Comparison of ENCODE assay signal across 32 mouse cellular contexts in genomic region chr2:91388738-91389137, GRCm38 (mm10). TPM values are rescaled to one million over a fixed set of nuclear protein-coding genes. Genes with fewer than 3 reads are reported as not detected.
A peak's percentile ranks its signal among the peaks of the same experiment; 100 is the strongest.
DNase-seq lines count a peak whose midpoint lies in the region; ATAC-seq and TF ChIP-seq lines count a peak whose summit lies in the region.
"Had no signal": no experiment of that assay in that cellular context is flagged by ENCODE, and none has a peak within 500 bp of the region (broad histone marks: within the 10 kb centered on the region; RNA-seq: fewer than 3 reads in every experiment).

No protein-coding gene starts in this region.

- no peak overlapping the region for H3K4me3 ChIP-seq in liver, embryonic 11.5 days (ENCODE audit: low read depth, low read length)
- H3K4me3 ChIP-seq in liver, embryonic 14.5 days (ENCODE audit: insufficient read depth in 1 of 2, low read depth in 2 of 2, low read length in 2 of 2): no peak overlapping the region
- H3K4me3 ChIP-seq: embryonic facial prominence, embryonic 13.5 days; erythroblast, embryonic 14.5 days; forebrain, embryonic 13.5 days; heart, embryonic 12.5 days; hindbrain, embryonic 13.5 days; kidney, embryonic 15.5 days; layer of hippocampus, adult 2 months; neural tube, embryonic 13.5 days had no signal

- H3K4me1 ChIP-seq in liver, embryonic 11.5 days (replicated peaks; ENCODE audit: control insufficient read depth, insufficient read depth, low read length): peaks cover 3% of the 10 kb centered on the region
- peaks cover 17 to 31% of the 10 kb centered on the region in 2 experiments for H3K4me1 ChIP-seq in liver, embryonic 14.5 days (replicated peaks; ENCODE audit: control insufficient read depth in 2 of 2, insufficient read depth in 2 of 2, low read length in 1 of 2)
- H3K4me1 ChIP-seq: forebrain, embryonic 13.5 days had no signal

- H3K9ac ChIP-seq in liver, embryonic 11.5 days (ENCODE audit: low read depth, low read length): no peak overlapping the region
- no peak overlapping the region for H3K9ac ChIP-seq in liver, embryonic 14.5 days (replicated peaks)
- H3K9ac ChIP-seq: embryonic facial prominence, embryonic 13.5 days; forebrain, embryonic 13.5 days; heart, embryonic 12.5 days; hindbrain, embryonic 13.5 days; kidney, embryonic 15.5 days; lung, embryonic 14.5 days; neural tube, embryonic 13.5 days had no signal

- 17% methylated on average over 3 of the region's 3 CpGs for WGBS in liver, embryonic 11.5 days
- 10% methylated on average over 3 of the region's 3 CpGs for WGBS in liver, embryonic 14.5 days (ENCODE audit: insufficient replicate concordance)

- H3K27ac ChIP-seq in liver, embryonic 11.5 days (ENCODE audit: low read depth, low read length): no peak overlapping the region
- peak overlapping the region; percentile 22; the same call in 1 of the 2 replicates for H3K27ac ChIP-seq in liver, embryonic 14.5 days
- H3K27ac ChIP-seq: embryonic facial prominence, embryonic 13.5 days; forebrain, embryonic 13.5 days; hindbrain, embryonic 13.5 days; layer of hippocampus, adult 2 months; neural tube, embryonic 13.5 days had no signal

- no peaks in the 10 kb centered on the region for H3K36me3 ChIP-seq in liver, embryonic 11.5 days (ENCODE audit: control insufficient read depth, insufficient read depth, low read length)
- no peaks in the 10 kb centered on the region for H3K36me3 ChIP-seq in liver, embryonic 14.5 days (replicated peaks; ENCODE audit: control insufficient read depth, insufficient read depth, low read depth)
- H3K36me3 ChIP-seq: embryonic facial prominence, embryonic 13.5 days; heart, embryonic 12.5 days; hindbrain, embryonic 13.5 days; kidney, embryonic 15.5 days; neural tube, embryonic 13.5 days had no signal

- TF ChIP-seq CTCF in liver, embryonic 14.5 days (IDR thresholded peaks at IDR 0.05; ENCODE audit: low read depth): no peak

- no peak overlapping the region for H3K4me2 ChIP-seq in liver, embryonic 11.5 days
- H3K4me2 ChIP-seq in liver, embryonic 14.5 days (ENCODE audit: low read depth): peak overlapping the region; percentile 43
- H3K4me2 ChIP-seq: embryonic facial prominence, embryonic 13.5 days; forebrain, embryonic 13.5 days; heart, embryonic 12.5 days; hindbrain, embryonic 13.5 days; kidney, embryonic 15.5 days; lung, embryonic 14.5 days; midbrain, embryonic 11.5 days; neural tube, embryonic 13.5 days had no signal

- TF ChIP-seq EP300 in liver, embryonic 14.5 days (IDR thresholded peaks at IDR 0.05; ENCODE audit: low read depth): peak; percentile 81

- ATAC-seq in liver, embryonic 11.5 days (replicated peaks; ENCODE audit: low FRiP score): peak; percentile 53; the same call in 1 of the 2 replicates
- peak; percentile 83 for ATAC-seq in liver, embryonic 14.5 days (ENCODE audit: insufficient read depth)
- peak; percentile 81 for ATAC-seq in megakaryocyte-erythroid progenitor cell, adult 5-6 weeks (replicated peaks; ENCODE audit: low FRiP score, low TSS enrichment, poor library complexity, severe bottlenecking)
- ATAC-seq: forebrain, embryonic 13.5 days; midbrain, embryonic 16.5 days had no signal

- H3K27me3 ChIP-seq in liver, embryonic 11.5 days (replicated peaks; ENCODE audit: control insufficient read depth, insufficient read depth, low read length): no peaks in the 10 kb centered on the region
- no peaks in the 10 kb centered on the region for H3K27me3 ChIP-seq in liver, embryonic 14.5 days (ENCODE audit: control insufficient read depth, insufficient read depth, low read length)
- H3K27me3 ChIP-seq: embryonic facial prominence, embryonic 13.5 days; forebrain, embryonic 13.5 days; heart, embryonic 12.5 days; hindbrain, embryonic 13.5 days; kidney, embryonic 15.5 days; neural tube, embryonic 13.5 days had no signal

- DNase-seq in liver, embryonic 11.5 days (ENCODE audit: low spot score): no peak
- no peak for DNase-seq in liver
- peak; percentile 57 for DNase-seq in c-Kit-positive CD71-positive TER-119-positive erythroid progenitor cells, embryonic 14.5 days (ENCODE audit: low spot score)
- peak; percentile 52 to 59 (median 53) for DNase-seq in liver, embryonic 14.5 days (ENCODE audit: low read depth in 3 of 3, low spot score in 3 of 3)
- no peak for DNase-seq in left cerebral cortex, adult 11 months (ENCODE audit: low spot score)
- DNase-seq in adrenal gland, postnatal 4 days (ENCODE audit: low spot score in 2 of 2): no peak
- no peak for DNase-seq in cerebellum, adult 18-20 months
- DNase-seq: adrenal gland, postnatal 36 days; cerebellum, adult 11-12 months; cerebellum, postnatal 10 days; gastrocnemius, postnatal 14 days; heart, adult 11 months; heart, postnatal 4 days; kidney, adult 18-20 months; kidney, postnatal 36 days; left cerebral cortex, postnatal 4 days; lung, embryonic 14.5 days; lung, postnatal 14 days; right cerebral cortex, postnatal 14 days; thymus, adult 18-20 months; thymus, postnatal 36 days had no signal

- H3K9me3 ChIP-seq in liver, embryonic 11.5 days (ENCODE audit: control insufficient read depth, low read length): no peaks in the 10 kb centered on the region
- H3K9me3 ChIP-seq in liver, embryonic 14.5 days (ENCODE audit: control insufficient read depth, low read length): no peaks in the 10 kb centered on the region
- H3K9me3 ChIP-seq: embryonic facial prominence, embryonic 13.5 days; forebrain, embryonic 13.5 days; heart, embryonic 12.5 days; hindbrain, embryonic 13.5 days; kidney, embryonic 15.5 days; neural tube, embryonic 13.5 days had no signal

RNA-seq across cellular contexts. Expression of gene 1110051M20Rik, which starts 55.8 kb away (rescaled TPM):
- polyA plus RNA-seq in liver, embryonic 11.5 days (2014; fragmentation: Nextera tagmentation; extraction: Ambion mirVana): 23.7 and 24.8 TPM in 2 replicates
- polyA plus RNA-seq in liver, embryonic 14.5 days (2012; rRNA removed): 1.6 and 2.1 TPM in 2 replicates
- polyA plus RNA-seq in liver, embryonic 14.5 days (2014; fragmentation: Nextera tagmentation; extraction: Ambion mirVana): 6.6 and 7.3 TPM in 2 replicates
- total RNA-seq in megakaryocyte-erythroid progenitor cell, adult 5-6 weeks (2014; fragmentation: Nextera tagmentation): 11.1 and 12.1 TPM in 2 replicates
- 3.1 and 9.3 TPM in 2 replicates for total RNA-seq in megakaryocyte-erythroid progenitor cell, adult 5-6 weeks (2017)
- total RNA-seq in adrenal gland, postnatal 4 days (2021): 10 to 100 TPM; 24.7 to 30.2 TPM

Comparison
In these comparisons a context has a peak if more than half of its experiments do, and no peak if none do; other contexts are left out.
1. DNase-seq: peak in c-Kit-positive CD71-positive TER-119-positive erythroid progenitor cells, embryonic 14.5 days (single experiment) and liver, embryonic 14.5 days (3 of 3); none in liver, embryonic 11.5 days (single experiment), liver (single experiment), left cerebral cortex, adult 11 months (single experiment), adrenal gland, postnatal 4 days (0 of 2) and cerebellum, adult 18-20 months (0 of 2).
2. Peak in every context shown above with its lines, with median percentiles within 50 percentile points of each other: ATAC-seq.